Mouse (Mus musculus) spleen, adult 2 months (tissue): Measurements from ENCODE around the gene Scn1a.

Experiments used
- CTCF ChIP-seq: fragments of 200-500 bp; IDR thresholded peaks from 2 replicates; pipeline ENCODE4 v1.5.1; 2011; ENCODE audit warnings: mild to moderate bottlenecking, inconsistent platforms; ENCODE audit not compliant: insufficient read depth, insufficient read length, insufficient replicate concordance; ENCODE audit errors: extremely low read depth
- POLR2A ChIP-seq: fragments of 200-500 bp; IDR thresholded peaks from 2 replicates; pipeline ENCODE4 v1.6.1; 2011; ENCODE audit warnings: low read depth, low read length, inconsistent platforms

DNA sequence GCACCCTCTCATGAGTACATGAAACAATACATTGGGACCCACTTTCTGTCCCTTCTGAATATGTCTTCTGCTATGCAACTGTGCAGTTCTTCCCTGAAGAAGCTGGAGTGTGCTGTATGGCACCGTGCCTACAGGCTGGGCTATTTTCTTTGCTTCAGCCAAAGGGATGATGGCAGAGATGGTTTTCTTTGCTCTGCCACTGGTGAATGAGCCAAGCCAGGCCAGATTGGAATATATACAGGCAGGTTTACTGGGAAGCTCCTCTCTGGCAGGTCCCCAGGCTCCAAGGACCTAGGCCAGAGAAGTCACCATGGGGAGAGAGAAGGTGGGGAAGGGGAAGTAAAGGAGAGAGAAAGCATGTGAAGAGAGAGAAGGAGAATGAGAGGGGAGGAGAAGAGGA, 200.3 kb downstream of the Scn1a start:
- TF ChIP-seq CTCF: no peak
- TF ChIP-seq POLR2A: no peak
